Mouse (Mus musculus) midbrain, embryonic 12.5 days (tissue): Measurements from ENCODE around the gene Eef1g. TPM values are rescaled to one million over a fixed set of nuclear protein-coding genes. Genes with fewer than 3 reads are reported as not detected.

ENCODE experiments used
- ATAC-seq: fragments of 200-750 bp; cut with Nextera tagmentation; 2 replicates; pipeline ENCODE4 v1.8.0; 2017; ENCODE audit warnings: low read depth, moderate TSS enrichment, moderate library complexity; ENCODE audit not compliant: low FRiP score
- H3K27ac ChIP-seq: fragments of 300-500 bp; sonication (generic); replicated peaks from 2 replicates; pipeline ENCODE4 v1.5.1; 2016; ENCODE audit warnings: mild to moderate bottlenecking
- H3K27me3 ChIP-seq: fragments of 300-500 bp; sonication (generic); 2 replicates; pipeline ENCODE4 v1.6.1; 2016; ENCODE audit warnings: mild to moderate bottlenecking
- H3K36me3 ChIP-seq: fragments of 300-500 bp; sonication (generic); 2 replicates; pipeline ENCODE4 v1.6.1; 2016
- H3K4me1 ChIP-seq: fragments of 300-500 bp; sonication (generic); 2 replicates; pipeline ENCODE4 v1.6.1; 2016
- H3K4me2 ChIP-seq: fragments of 300-500 bp; sonication (generic); replicated peaks from 2 replicates; pipeline ENCODE4 v1.6.1; 2016; ENCODE audit warnings: mild to moderate bottlenecking, moderate library complexity
- H3K4me3 ChIP-seq: fragments of 300-500 bp; sonication (generic); 2 replicates; pipeline ENCODE4 v1.5.1; 2016; ENCODE audit warnings: mild to moderate bottlenecking
- H3K9ac ChIP-seq: fragments of 300-500 bp; sonication (generic); replicated peaks from 2 replicates; pipeline ENCODE4 v1.6.1; 2016; ENCODE audit warnings: mild to moderate bottlenecking, moderate library complexity
- H3K9me3 ChIP-seq: fragments of 300-500 bp; sonication (generic); 2 replicates; pipeline ENCODE4 v1.6.1; 2016; ENCODE audit warnings: mild to moderate bottlenecking
- WGBS: fragments of 180-500 bp; shearing (Covaris S2); methylation state at CpG from one replicate; pipeline ENCODE4 v1.1.7; 2016; 5-methylcytosine and 5-hydroxymethylcytosine counted together
- polyA plus RNA-seq: library from polyadenylated mRNA; unstranded; fragments of >200 nt; fragmentation: Nextera tagmentation; extraction: Ambion mirVana; gene quantifications from 2 replicates; pipeline ENCODE4 v1.2.1, GENCODE M21; 2016

Gene Eef1g
- polyA plus RNA-seq, 1 experiment from 2014 or later, result 351 TPM

DNA sequence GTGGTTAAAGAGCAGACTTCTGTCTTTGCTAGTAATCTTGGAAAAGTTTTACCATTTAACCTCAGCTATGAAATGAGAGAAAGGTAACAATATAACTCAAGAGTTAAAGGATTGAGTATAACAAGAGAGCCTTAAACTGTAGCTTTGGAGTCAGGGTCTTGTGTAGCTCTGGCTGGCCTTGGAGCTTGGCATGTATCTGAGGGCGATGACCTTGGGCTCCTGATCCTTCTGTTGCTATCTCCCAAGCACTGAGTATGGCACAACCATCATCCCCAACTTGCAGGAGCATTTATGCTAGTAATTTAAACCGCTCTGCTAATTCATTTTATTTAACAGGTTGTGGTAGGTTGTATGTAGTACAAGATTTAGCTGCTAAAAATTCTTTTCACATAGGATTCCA is 8.7 kb downstream of the Eef1g start:
- Histone ChIP-seq H3K4me3 (no peak overlapping the region), H3K9me3 (no peaks in the 10 kb centered on the region), H3K4me1 (no peaks in the 10 kb centered on the region), H3K36me3 (peaks cover 97% of the 10 kb centered on the region), H3K27me3 (no peaks in the 10 kb centered on the region), H3K27ac (no peak overlapping the region), H3K4me2 (no peak overlapping the region), H3K9ac (no peak overlapping the region)
- ATAC-seq, result no peak
- 97% methylated on average over 2 of the region's 2 CpGs for WGBS

DNA sequence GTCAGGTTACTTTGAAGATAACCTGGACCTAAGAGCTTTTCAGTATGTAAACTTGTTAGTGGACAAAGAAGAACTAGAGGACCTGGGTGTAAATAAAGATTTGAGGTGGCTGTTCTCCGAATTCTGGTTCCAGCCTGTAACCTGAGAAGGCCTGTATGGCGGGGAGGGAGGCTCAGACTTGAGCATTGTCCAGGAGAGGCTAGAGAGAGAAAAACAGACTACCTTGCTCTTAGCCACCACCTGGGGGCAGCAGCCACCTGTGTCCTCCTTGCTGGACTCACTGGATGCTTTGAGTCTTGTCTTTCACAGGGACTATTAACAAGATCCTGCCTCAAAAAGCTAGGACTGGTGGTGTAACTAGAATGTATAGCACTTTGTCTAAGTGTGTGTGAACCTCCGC is 9.7 kb downstream of the Eef1g start:
- Histone ChIP-seq H3K4me1 (0 out of 2 replicates have a peak, but pooled peaks cover 3% of the 10 kb centered on the region), H3K36me3 (peaks cover 90% of the 10 kb centered on the region), H3K9me3 (no peaks in the 10 kb centered on the region), H3K27ac (no peak overlapping the region), H3K27me3 (no peaks in the 10 kb centered on the region), H3K4me3 (no peak overlapping the region), H3K9ac (no peak overlapping the region), H3K4me2 (no peak overlapping the region)
- peak; percentile 67; the same call in 1 of the 2 replicates for ATAC-seq
- WGBS, result 52% methylated on average over 3 of the region's 3 CpGs

DNA sequence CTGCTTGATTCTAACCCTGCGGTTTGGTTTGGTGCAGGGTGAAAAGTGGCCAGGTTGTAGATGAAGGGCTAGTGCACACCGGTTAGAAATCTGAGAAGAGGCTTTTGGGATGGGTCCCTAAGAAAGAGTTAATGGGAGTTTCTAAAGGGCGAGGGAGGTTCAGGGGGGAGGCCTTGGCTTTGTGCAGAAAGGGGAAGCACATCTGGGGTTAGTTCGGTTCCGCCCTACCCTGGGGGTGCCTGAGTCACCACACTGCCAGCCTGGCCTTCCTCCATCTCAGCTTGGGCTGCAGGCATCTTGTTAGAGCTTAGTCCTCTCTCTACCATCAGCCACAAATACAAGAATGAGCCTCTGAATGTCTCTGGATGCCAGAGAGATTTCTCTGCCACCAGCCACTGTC is 13.9 kb downstream of the Eef1g start:
- H3K4me1 ChIP-seq, result peaks cover 33% of the 10 kb centered on the region
- peaks cover 48% of the 10 kb centered on the region for H3K36me3 ChIP-seq
- peaks cover 2% of the 10 kb centered on the region; the same call in 1 of the 2 replicates for H3K27me3 ChIP-seq
- no peak overlapping the region for H3K27ac ChIP-seq
- 54% methylated on average over 5 of the region's 5 CpGs for WGBS
- ATAC-seq, result no peak
- no peak overlapping the region for H3K9ac ChIP-seq
- no peak overlapping the region for H3K4me2 ChIP-seq
- H3K4me3 ChIP-seq, result no peak overlapping the region
- H3K9me3 ChIP-seq, result no peaks in the 10 kb centered on the region

DNA sequence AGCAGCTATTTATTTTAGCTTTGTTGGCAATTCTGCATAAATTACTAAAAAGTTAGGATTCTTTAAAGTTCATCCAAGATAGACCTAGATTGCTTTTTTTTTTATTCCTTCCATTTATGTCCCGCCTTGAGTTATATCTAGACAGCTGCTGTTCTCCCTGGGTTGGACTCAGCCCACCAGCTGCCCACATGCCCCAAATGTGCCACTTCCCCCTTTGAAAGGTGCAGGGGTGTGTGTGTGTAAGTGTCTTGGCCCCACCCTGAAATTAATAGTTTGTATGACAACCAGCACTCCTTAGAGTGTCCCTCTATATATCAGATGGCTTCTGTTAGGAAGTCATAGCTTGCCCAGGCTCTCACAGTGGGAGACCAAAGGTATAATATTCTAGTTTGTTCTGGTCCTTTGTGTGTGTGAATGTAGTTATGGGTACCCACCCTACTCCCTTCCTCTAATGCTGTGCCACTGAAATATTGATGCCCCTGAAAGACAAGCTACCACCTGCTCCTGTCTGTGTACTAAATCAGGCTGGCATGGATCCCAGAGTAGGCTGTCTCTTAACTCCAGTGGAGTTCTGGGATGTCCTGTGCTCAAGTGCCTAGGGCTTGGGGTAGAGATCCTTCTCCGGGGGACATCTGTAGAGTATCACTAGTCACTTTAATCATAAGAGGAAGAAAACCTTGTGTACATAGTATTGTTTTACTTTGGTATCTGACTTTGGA is 14.8 kb downstream of the Eef1g start:
- Histone ChIP-seq H3K9ac (no peak overlapping the region), H3K4me2 (no peak overlapping the region), H3K27ac (no peak overlapping the region), H3K4me1 (peaks cover 33% of the 10 kb centered on the region), H3K9me3 (no peaks in the 10 kb centered on the region), H3K36me3 (peaks cover 40% of the 10 kb centered on the region), H3K27me3 (peaks cover 5% of the 10 kb centered on the region; the same call in 1 of the 2 replicates), H3K4me3 (no peak overlapping the region)
- ATAC-seq, result no peak
- WGBS, result 81% methylated on average over 2 of the region's 2 CpGs

DNA sequence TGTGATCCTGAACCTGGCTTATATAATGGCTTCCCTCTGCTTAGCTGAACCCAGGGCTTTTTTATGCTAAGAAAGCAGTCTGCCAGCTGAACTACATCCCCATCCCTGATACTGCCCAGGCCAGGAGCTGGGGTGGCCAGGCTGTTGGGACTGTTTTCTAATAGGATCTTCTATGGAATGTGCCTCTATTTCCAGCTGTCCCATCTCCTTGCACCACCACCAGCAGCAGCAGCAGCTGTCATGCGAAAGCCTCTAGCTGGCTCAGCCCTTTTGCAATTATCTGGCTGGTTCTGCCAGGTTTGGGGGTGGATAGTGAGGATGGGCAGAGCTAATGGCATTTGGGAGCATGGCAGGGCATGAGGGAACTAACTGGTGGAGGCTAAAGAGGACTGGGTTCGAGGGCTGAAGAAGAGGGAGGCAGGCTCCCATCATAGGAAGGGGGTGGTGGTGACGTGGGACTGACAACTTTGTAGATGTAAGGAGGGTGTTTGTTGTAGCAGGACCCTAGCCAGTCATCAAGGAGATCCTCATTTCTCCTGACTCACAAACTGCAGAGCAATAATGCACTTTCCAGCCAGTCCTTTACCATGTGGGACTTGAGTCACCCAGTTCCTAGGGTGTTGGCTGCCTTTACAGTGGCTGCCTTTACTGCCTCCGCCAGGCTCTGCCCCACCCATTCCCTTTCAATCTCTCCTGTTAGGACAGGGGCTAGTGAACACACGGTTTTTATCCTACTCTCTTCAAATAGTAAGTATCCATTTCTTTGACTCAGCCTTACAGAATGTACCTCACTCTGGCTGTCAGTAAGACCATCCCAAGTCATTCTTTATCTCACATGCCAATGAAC is 15.7 kb downstream of the Eef1g start:
- ATAC-seq, result no peak
- Histone ChIP-seq H3K27ac (no peak overlapping the region), H3K4me2 (no peak overlapping the region), H3K27me3 (peaks cover 6% of the 10 kb centered on the region), H3K4me3 (no peak overlapping the region), H3K36me3 (peaks cover 31% of the 10 kb centered on the region), H3K4me1 (peaks cover 33% of the 10 kb centered on the region), H3K9me3 (no peaks in the 10 kb centered on the region), H3K9ac (no peak overlapping the region)
- WGBS, result 58% methylated on average over 5 of the region's 5 CpGs

DNA sequence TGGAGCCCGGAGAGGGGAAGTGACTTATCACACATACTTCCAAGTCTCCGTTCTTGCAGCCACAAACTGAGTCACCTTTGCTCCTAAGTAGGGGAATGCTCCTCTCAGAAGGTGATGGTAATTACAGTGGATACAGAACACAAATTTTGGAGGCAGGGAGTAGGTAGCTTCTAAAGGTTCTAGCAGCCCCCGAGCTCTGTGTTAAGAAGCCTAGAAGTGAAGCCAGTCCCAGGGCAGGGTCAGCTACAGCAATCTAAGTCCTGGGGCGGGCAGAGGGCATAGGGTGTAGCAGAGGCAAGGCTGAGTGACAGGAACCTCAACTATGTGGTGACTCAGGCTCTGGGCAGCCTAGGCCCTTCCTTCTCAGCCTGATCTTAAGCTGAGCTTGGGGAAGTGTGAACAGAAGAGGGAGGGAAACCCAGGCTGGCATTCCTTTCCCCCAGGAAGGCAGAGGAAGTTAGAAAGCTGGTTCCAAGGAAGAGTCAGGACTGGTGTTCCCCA is 16.4 kb downstream of the Eef1g start:
- Histone ChIP-seq H3K36me3 (peaks cover 24% of the 10 kb centered on the region), H3K27ac (peak overlapping the region; percentile 52; the same call in 1 of the 2 replicates), H3K4me2 (no peak overlapping the region), H3K4me1 (peaks cover 33% of the 10 kb centered on the region), H3K27me3 (peaks cover 12% of the 10 kb centered on the region), H3K4me3 (no peak overlapping the region), H3K9me3 (no peaks in the 10 kb centered on the region), H3K9ac (no peak overlapping the region)
- WGBS, result 53% methylated on average over 4 of the region's 4 CpGs
- ATAC-seq, result no peak

DNA sequence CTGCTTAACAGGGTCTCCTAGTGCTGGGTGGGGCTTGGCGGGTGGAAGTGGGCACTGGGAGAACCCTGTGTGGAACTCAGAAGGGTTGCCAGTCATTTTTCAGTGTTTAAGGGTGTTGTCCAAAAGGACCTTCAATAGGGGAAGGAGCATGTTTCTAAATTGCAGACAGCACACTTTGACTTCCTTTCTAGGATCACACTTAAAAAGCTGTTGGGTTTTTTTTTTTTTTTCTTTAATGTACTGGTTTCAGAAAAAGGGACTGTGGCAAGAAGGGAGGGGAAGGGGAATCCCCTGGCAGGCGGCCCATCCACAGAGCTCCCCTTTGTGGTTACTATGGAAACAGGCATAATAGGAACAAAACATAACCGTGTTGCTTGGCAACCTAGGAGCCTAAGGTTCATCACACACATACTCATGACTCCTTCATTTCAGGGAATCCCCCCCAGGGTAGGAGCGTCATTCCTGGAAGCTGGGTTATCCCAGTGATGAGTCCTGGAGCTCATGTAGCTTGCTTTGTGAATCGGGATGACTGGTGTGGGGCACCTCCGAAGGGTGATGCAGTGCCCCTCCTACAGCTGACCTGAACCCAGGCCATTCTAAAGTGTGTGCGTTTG is 17.5 kb downstream of the Eef1g start:
- Histone ChIP-seq H3K4me3 (no peak overlapping the region), H3K27ac (peak overlapping the region; percentile 68), H3K9ac (0 out of 2 replicates have a peak overlapping the region, but pooled peaks have one; percentile 34), H3K36me3 (peaks cover 13% of the 10 kb centered on the region), H3K4me1 (peaks cover 42% of the 10 kb centered on the region), H3K27me3 (peaks cover 24% of the 10 kb centered on the region), H3K4me2 (peak overlapping the region; percentile 42), H3K9me3 (no peaks in the 10 kb centered on the region)
- 3% methylated on average over 7 of the region's 7 CpGs for WGBS
- peak; percentile 88 for ATAC-seq

DNA sequence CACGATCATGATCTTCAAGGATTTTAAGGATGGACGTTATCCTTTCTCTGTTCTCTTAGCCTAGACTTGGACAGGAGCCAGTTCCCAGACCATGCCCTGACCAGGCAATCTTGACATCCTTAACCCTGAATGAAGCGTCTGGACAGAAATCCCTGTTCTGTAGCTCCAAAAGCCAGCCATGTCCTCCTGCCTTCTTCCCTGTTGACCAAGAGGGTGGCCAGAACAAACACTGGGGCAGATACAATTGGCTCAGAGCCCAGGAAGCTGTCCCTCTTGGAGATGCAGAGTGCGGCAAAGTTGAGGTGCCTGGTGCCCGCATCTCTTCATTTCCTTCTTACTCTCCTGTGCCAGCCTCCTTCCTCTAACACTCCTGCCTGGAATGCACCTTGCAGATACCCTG is 19.1 kb downstream of the Eef1g start:
- Histone ChIP-seq H3K36me3 (0 out of 2 replicates have a peak, but pooled peaks cover 3% of the 10 kb centered on the region), H3K27me3 (peaks cover 39% of the 10 kb centered on the region), H3K4me2 (no peak overlapping the region), H3K4me3 (no peak overlapping the region), H3K27ac (no peak overlapping the region), H3K9ac (no peak overlapping the region), H3K9me3 (no peaks in the 10 kb centered on the region), H3K4me1 (peaks cover 58% of the 10 kb centered on the region)
- ATAC-seq, result no peak
- 77% methylated on average over 5 of the region's 5 CpGs for WGBS

DNA sequence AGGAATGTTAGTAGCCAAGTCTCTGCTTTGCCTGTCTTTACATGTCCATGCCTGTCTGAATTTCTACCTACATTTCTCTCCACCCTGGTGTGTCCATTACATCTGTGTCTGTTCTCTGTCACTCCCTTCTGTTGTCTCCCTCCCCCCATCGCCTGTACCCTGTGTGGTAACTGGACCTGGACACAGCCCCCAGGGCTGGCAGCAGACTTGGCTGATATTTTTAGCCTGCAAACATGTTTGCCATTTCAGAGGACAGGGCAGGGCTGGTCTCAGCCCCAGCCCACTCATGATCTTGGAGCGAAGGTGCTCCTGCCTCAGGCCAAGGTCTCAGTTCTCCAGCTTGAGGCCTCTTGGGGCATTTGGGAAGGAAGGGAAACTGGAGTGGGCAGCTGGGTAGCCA is 21.0 kb downstream of the Eef1g start:
- H3K36me3 ChIP-seq, result no peaks in the 10 kb centered on the region
- ATAC-seq, result no peak
- no peak overlapping the region for H3K4me2 ChIP-seq
- no peaks in the 10 kb centered on the region for H3K9me3 ChIP-seq
- peaks cover 54% of the 10 kb centered on the region for H3K4me1 ChIP-seq
- H3K9ac ChIP-seq, result no peak overlapping the region
- H3K27ac ChIP-seq, result no peak overlapping the region
- H3K4me3 ChIP-seq, result no peak overlapping the region
- H3K27me3 ChIP-seq, result peaks cover 50% of the 10 kb centered on the region
- 56% methylated on average over 2 of the region's 2 CpGs for WGBS

DNA sequence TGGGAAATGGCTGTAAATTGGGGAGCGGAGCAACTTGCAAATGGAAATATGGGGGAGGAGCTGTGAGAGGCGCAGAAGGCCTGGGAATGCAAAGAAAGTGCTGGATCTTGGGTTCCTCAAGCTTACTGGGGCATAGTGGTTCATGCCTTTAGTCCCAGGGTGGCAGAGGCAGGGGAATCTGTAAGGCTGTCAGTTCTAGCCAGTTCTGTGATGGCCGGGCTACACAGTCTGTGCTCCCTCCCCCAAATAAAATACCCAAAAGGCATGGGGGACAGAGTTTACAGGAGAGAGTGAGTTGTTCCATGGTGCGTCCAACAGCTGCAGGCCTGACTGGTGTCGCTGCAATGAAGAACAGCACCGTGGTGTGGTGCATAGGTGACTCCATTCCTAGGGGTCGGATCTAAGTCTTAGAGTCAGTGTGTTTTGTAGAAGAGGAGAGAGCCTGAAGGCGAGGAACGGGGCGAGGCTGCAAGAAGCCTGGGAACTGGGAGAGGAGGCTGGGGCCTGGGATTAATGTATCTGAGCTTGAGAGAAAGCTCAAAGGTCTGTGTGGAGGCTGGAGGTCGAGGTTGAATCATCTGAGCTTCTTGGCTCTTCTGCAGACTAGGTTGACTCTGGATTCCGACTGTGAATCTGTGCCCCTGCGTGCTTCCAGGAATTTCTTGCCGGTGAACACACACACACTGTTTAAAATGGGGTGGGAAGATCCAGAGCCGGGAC is 21.7 kb downstream of the Eef1g start:
- Histone ChIP-seq H3K27ac (no peak overlapping the region), H3K4me1 (peaks cover 47% of the 10 kb centered on the region), H3K4me3 (peak overlapping the region; percentile 53), H3K4me2 (peak overlapping the region; percentile 95), H3K9me3 (no peaks in the 10 kb centered on the region), H3K9ac (no peak overlapping the region), H3K27me3 (peaks cover 53% of the 10 kb centered on the region), H3K36me3 (no peaks in the 10 kb centered on the region)
- no peak for ATAC-seq
- 13% methylated on average over 15 of the region's 15 CpGs for WGBS

DNA sequence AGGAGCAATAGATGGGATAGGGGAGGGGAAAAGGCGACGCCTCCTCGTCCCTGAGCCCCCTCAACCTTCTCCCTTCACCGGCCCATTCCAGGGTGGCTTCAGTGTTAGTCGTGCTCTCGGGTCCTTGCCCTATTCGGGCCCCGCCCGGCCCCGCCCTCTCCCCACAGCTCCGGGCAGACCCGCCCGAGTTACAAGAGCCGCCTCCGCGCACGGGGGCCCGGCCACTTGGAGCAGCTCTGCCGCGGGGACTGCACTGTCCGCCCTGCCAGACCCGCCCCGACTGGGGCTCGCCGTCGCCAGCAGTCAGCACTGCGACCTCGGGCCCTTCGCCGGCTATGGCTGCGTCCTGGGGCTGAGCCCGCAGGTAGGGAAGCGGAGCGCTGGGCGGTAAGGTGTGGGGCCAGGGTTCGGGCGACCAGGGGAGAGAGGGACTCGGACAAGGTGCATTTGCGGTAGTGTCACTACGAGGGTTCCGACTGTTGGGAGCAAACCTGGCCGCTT is 22.3 kb downstream of the Eef1g start, which contains the start of gene Ahnak:
Ahnak (plus strand) TSS at position 219 of the 501 bp plus-strand sequence.
- peak; percentile 32 for ATAC-seq
- peaks cover 53% of the 10 kb centered on the region for H3K27me3 ChIP-seq
- WGBS, result under 1% methylated on average over 40 of the region's 42 CpGs

More for the DNA sequence above, 22.3 kb downstream of the Eef1g start, which contains the start of gene Ahnak:
- Histone ChIP-seq H3K9ac (peak within 1 kb of the TSS; percentile 62), H3K9me3 (no peaks in the 10 kb centered on the region), H3K27ac (0 out of 2 replicates have a peak within 1 kb of the TSS, but pooled peaks have one; percentile 15), H3K4me1 (peaks cover 41% of the 10 kb centered on the region), H3K4me2 (peak within 1 kb of the TSS; percentile 95), H3K36me3 (no peaks in the 10 kb centered on the region), H3K4me3 (peak within 1 kb of the TSS; percentile 53)
